Mouse (Mus musculus) megakaryocyte, embryonic 14.5 days (primary cell): ENCODE data around the gene Ero1l. TPM values are rescaled to one million over a fixed set of nuclear protein-coding genes. Genes with fewer than 3 reads are reported as not detected.

Experiments
- H3K27me3 ChIP-seq: replicated peaks from 2 replicates; pipeline ENCODE3; 2012; ENCODE audit warnings: inconsistent platforms
- H3K36me3 ChIP-seq: replicated peaks from 2 replicates; pipeline ENCODE3; 2012; ENCODE audit warnings: low read length, inconsistent platforms, mixed read lengths
- H3K4me1 ChIP-seq: 2 replicates; pipeline ENCODE4 v1.6.1; 2012; ENCODE audit warnings: inconsistent platforms
- H3K4me3 ChIP-seq: replicated peaks from 2 replicates; pipeline ENCODE3; 2012; ENCODE audit warnings: moderate library complexity, mild to moderate bottlenecking, inconsistent platforms
- H3K9me3 ChIP-seq: 2 replicates; pipeline ENCODE4 v1.6.1; 2012; ENCODE audit warnings: inconsistent platforms
- FLI1 ChIP-seq: IDR thresholded peaks from 2 replicates; pipeline ENCODE4 v1.6.1; 2012; ENCODE audit warnings: low read length, inconsistent platforms, mixed read lengths
- GATA1 ChIP-seq: IDR thresholded peaks from 3 replicates; pipeline ENCODE4 v1.6.1; 2012; ENCODE audit warnings: mixed read lengths, low read length, inconsistent platforms, borderline replicate concordance
- polyA plus RNA-seq: library from polyadenylated mRNA; stranded (reverse); fragments of >175 nt; gene quantifications from 2 replicates; pipeline ENCODE4 v1.2.3, GENCODE M21; 2012; ENCODE audit warnings: low replicate concordance; ENCODE audit not compliant: insufficient read depth

Gene Ero1l
- polyA plus RNA-seq, 1 experiment: 3.5 TPM

DNA sequence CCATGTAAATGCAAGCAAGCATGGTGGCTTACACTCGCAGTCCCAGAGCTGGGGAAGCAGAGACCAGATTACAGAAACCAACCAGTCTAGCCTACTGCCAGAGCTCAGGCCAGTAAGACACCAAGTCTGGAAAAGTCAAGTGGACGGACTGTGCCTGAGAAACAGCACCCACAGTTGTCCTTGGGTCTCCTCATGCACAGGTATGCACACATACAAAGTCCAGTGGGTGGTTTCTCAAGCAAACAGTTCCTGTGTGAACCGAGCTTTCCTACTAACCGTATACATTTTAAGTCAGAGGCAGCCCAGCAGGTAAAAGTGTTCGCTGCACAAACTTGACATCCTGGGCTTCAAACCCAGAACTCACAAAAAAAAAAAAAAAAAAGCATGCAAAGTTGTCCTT, 12.7 kb downstream of the Ero1l start:
- TF ChIP-seq GATA1: no peak
- no peak for TF ChIP-seq FLI1
- H3K27me3 ChIP-seq: no peaks in the 10 kb centered on the region
- H3K36me3 ChIP-seq: peaks cover 83% of the 10 kb centered on the region

DNA sequence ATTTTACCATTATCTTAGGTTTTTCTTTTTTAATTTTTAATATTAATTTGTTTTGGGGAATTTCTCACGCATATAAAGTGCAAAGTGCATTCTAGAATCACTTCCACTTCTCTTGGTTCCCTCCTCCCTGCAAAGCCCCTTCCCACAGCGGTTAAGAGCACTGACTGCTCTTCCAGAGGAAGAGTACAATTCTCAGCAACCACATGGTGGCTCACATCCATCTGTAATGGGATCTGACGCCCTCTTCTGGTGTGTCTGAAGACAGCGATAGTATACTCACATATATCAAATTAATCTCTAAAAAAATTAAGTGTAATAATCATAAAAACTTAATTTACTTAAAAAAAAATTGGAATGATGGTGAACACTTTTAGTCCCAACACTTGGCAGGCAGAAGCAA, 14.2 kb downstream of the Ero1l start:
- TF ChIP-seq GATA1 (no peak), FLI1 (no peak)
- Histone ChIP-seq H3K4me3 (no peak overlapping the region), H3K36me3 (peaks cover 85% of the 10 kb centered on the region), H3K4me1 (peaks cover 23% of the 10 kb centered on the region), H3K27me3 (no peaks in the 10 kb centered on the region), H3K9me3 (no peaks in the 10 kb centered on the region)

More for the DNA sequence above, 12.7 kb downstream of the Ero1l start:
- Histone ChIP-seq H3K4me3 (no peak overlapping the region), H3K4me1 (peaks cover 32% of the 10 kb centered on the region), H3K9me3 (no peaks in the 10 kb centered on the region)

DNA sequence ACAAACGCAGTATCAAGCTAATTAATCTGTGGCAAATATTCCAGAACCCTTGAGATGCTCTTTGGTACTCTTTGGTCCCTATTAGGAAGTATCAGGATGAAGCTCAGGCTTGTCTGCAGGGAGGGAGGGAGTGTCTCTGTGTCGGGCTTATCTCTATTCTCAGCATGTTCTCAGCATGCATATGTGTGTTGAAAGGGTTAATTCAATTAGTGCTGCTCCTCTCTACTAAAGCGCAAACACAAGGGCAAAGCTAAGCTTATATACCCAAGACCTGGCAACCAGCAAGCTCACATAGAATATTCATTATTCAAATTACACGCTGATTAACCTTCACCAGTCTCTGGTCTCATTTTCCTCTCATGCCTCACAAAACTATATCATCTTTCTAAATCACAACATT, 14.6 kb downstream of the Ero1l start:
- H3K36me3 ChIP-seq: peaks cover 85% of the 10 kb centered on the region
- no peaks in the 10 kb centered on the region for H3K27me3 ChIP-seq
- no peak for TF ChIP-seq FLI1
- TF ChIP-seq GATA1: no peak
- peaks cover 18% of the 10 kb centered on the region for H3K4me1 ChIP-seq
- H3K9me3 ChIP-seq: no peaks in the 10 kb centered on the region
- no peak overlapping the region for H3K4me3 ChIP-seq

DNA sequence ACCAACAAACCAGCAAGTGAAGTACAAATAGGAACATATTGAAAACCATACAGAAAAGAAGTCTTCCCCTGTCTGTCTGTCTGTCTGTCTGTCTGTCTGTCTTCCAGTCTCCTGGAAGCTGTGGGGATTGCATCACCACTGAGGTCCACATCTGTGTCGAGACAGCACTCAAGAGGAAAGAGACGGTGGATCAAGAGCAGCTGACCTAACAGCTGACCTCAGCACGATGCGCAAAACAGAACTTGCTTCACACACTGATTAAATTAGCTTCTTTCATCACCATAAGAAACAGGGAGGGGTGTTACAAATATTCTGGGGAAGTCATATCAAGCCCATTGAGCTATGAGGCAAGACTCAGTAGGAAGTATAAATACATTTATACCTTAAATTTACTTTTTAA, 27.0 kb downstream of the Ero1l start:
- Histone ChIP-seq H3K4me1 (no peaks in the 10 kb centered on the region), H3K36me3 (peaks cover 86% of the 10 kb centered on the region), H3K4me3 (no peak overlapping the region), H3K27me3 (no peaks in the 10 kb centered on the region), H3K9me3 (no peaks in the 10 kb centered on the region)
- TF ChIP-seq FLI1 (no peak), GATA1 (no peak)

DNA sequence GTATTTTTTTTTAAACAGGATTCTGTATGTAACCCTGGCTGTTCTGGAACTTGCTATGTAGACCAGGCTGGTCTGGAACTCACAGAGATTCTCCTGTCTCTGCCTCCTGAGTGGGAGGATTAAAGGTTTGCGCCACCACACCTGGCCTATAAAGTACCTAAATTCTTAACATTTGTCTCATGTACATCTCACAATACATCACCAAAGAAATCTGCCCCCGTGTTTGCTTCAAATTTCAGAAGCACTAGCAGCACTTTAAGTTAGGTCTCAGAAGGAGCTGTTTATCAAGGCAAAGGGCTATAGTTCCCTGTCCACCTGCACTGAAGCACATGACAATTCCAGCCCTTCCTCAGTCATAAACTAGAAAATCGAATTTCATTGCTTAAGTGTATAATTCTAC, 36.5 kb downstream of the Ero1l start:
- TF ChIP-seq GATA1: no peak
- TF ChIP-seq FLI1: no peak
- H3K4me1 ChIP-seq: no peaks in the 10 kb centered on the region
- no peak overlapping the region for H3K4me3 ChIP-seq
- H3K36me3 ChIP-seq: peaks cover 18% of the 10 kb centered on the region
- no peaks in the 10 kb centered on the region for H3K9me3 ChIP-seq
- H3K27me3 ChIP-seq: peaks cover 2% of the 10 kb centered on the region

DNA sequence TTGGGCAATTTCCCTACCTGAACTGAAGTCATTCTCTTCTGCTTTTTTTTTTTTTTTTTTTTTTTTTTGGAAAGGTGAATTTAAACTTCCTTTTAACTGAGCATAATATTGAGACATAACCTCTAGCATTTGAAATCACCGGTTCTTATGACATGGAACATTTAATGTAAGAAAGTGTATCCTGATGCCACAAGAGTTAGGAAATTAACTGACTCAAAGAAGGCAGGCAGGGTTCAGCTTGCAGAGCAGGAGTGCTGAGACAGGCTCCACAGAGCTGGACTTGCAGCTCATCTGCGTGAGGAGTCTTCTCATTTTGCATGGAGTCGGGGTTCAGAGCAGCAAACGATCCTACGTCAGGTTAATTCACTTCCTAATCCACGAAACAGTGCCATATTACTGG, 42.8 kb downstream of the Ero1l start:
- H3K27me3 ChIP-seq: peaks cover 2% of the 10 kb centered on the region
- no peak overlapping the region for H3K4me3 ChIP-seq
- no peaks in the 10 kb centered on the region for H3K9me3 ChIP-seq
- H3K36me3 ChIP-seq: no peaks in the 10 kb centered on the region
- H3K4me1 ChIP-seq: no peaks in the 10 kb centered on the region
- TF ChIP-seq FLI1: no peak
- no peak for TF ChIP-seq GATA1

DNA sequence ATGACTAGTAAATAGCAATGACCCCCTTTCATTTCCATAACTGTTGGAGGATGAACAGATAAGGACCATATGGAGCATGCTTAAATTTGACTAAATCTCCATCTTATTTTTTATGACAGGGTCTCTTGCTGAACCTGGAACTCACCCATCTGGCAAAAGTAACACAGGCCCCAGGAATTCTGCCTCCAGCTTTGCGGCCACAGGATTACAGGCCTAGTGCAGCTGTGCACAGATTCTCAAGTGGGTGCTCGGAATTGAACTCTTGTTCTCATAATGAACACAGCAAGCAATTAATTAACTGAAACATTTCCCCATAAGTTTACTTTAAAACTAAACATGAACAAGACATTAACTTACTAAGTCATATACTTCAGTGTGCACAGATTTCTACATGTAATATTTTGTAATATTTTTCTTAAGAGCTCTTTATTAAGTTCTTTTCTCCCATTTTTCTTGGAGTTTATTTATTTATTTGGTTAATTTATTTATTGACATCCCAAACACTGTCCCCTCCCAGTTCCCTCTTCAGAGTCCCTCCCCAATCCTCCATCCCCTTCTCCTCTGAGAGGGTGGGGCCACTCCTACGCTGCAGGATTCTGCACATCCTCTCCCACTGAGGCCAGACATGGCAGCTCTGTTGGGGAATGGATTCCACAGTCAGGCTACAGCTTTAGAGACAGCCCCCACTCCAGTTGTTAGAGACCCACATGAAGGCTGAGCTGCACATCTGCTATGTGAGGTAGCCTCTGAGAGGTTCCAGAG, 54.6 kb downstream of the Ero1l start:
- TF ChIP-seq FLI1 (no peak), GATA1 (no peak)
- Histone ChIP-seq H3K36me3 (no peaks in the 10 kb centered on the region), H3K4me1 (no peaks in the 10 kb centered on the region)

DNA sequence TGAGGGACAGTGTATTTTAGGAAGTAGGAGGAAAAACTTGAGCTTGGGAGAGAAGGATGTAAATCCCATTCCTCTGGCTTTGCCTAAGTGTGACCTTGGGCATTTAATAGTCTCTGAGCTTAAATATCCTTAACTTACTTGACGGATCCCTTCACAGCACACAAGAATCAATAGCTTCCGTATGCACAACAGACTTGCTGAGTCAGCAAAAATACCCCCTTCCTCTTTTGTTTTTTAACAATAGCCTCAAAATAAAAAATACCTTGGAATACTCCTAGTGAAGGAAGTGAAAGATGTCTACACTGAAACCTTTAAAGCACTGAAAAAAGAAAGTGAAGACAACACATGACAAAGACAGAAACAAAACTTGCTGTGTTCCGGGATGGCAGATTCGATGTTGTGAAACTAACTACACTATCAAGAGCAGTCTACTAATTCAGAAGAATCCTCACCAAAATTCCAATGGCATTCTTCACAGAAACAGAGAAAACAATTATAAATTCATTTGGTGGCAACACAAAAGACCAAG, 67.0 kb downstream of the Ero1l start:
- no peaks in the 10 kb centered on the region for H3K4me1 ChIP-seq
- no peaks in the 10 kb centered on the region for H3K27me3 ChIP-seq
- H3K9me3 ChIP-seq: no peaks in the 10 kb centered on the region
- no peak for TF ChIP-seq GATA1
- no peak for TF ChIP-seq FLI1
- no peak overlapping the region for H3K4me3 ChIP-seq
- H3K36me3 ChIP-seq: no peaks in the 10 kb centered on the region

More for the DNA sequence above, 54.6 kb downstream of the Ero1l start:
- Histone ChIP-seq H3K4me3 (no peak overlapping the region), H3K9me3 (no peaks in the 10 kb centered on the region), H3K27me3 (peaks cover 2% of the 10 kb centered on the region)

DNA sequence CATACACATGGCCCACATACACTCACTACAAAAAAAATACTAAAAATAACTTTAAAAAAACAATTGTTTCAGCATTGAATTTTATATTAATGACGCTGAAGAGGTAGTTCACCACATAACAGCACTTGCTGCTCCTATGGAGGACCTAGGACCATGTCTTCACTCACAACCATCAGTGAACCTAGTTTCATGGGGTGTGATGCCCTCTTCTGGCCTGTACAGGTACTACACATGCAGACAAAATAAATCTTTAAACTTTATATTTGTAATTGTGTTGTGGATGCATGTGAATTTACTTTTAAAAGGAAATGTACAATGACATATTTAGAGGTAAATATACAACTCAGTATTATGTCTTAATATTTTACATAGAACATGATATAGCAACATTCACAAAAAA, 77.0 kb downstream of the Ero1l start:
- Histone ChIP-seq H3K4me3 (no peak overlapping the region), H3K36me3 (no peaks in the 10 kb centered on the region), H3K9me3 (no peaks in the 10 kb centered on the region), H3K27me3 (no peaks in the 10 kb centered on the region), H3K4me1 (peaks cover 3% of the 10 kb centered on the region; the same call in 1 of the 2 replicates)
- TF ChIP-seq FLI1 (no peak), GATA1 (no peak)

DNA sequence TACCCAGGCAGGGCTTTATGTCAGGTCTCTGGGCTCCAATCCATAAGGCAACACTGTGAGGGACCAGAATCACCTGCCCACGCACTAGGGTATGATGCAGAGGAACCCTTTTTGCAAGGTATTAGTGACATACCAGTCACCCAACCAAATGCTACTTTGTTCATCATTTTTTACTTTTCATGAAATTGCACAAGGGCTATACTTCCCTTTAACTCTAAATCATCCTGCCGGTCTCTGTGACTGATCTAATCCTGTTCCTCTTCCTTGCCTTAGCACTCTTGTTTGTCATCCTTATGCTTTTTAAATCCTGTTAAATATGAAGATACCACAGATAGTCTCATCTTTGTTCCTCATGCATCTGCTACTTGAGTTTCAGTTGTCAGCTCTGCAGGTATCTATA, 79.5 kb downstream of the Ero1l start:
- Histone ChIP-seq H3K27me3 (no peaks in the 10 kb centered on the region), H3K4me3 (no peak overlapping the region), H3K4me1 (no peaks in the 10 kb centered on the region), H3K36me3 (no peaks in the 10 kb centered on the region), H3K9me3 (no peaks in the 10 kb centered on the region)
- no peak for TF ChIP-seq FLI1
- no peak for TF ChIP-seq GATA1

Other genes with a start within 250 kb of the Ero1l start
- 1.9 TPM in 1 of 2 replicates, not detected in the other for gene Gpr137c, start 99.1 kb downstream of the Ero1l start, polyA plus RNA-seq
- 0.38 TPM in 1 of 2 replicates, not detected in the other for gene Txndc16, start 98.4 kb downstream of the Ero1l start, polyA plus RNA-seq
- 3.3 TPM in 1 of 2 replicates, not detected in the other for gene Psmc6, start 11.0 kb upstream of the Ero1l start, polyA plus RNA-seq
- 46.9 and 201 TPM in 2 replicates for gene Styx, start 32.3 kb upstream of the Ero1l start, polyA plus RNA-seq
- 2.9 and 8.8 TPM in 2 replicates for gene Gnpnat1, start 86.1 kb upstream of the Ero1l start, polyA plus RNA-seq
- gene Fermt2, start 211.3 kb upstream of the Ero1l start, polyA plus RNA-seq: not detected in 2 replicates